Mouse (Mus musculus): ENCODE data around the gene Vps54. TPM values are rescaled to one million over a fixed set of nuclear protein-coding genes. Genes with fewer than 3 reads are reported as not detected.

Vps54 gene
- total RNA-seq (2023) = 10 to 100 TPM; 74.3 to 80.3 TPM

GRCm38 (mm10) chr11:21239021-21239661 is at the start of gene Vps54:
Gene Vps54 (plus strand): TSS chr11:21239281.

Other genes with a start within 250 kb of the Vps54 start
- 10 to 100 TPM; 38.5 to 42.4 TPM for gene Peli1, start 148.0 kb upstream of the Vps54 start, total RNA-seq (2023)
- 100 to 1,000 TPM in 1 of 2 experiments, 10 to 100 TPM in 1; 96.9 to 101 TPM for gene Ugp2, start 131.9 kb downstream of the Vps54 start, total RNA-seq (2023)